In genomic region chr11:32708739-32709501, GRCm38 (mm10) we compare ENCODE assay signal across 19 mouse cellular contexts.
DNase-seq lines count a peak whose midpoint lies in the region; ATAC-seq and TF ChIP-seq lines count a peak whose summit lies in the region.
"Had no signal": no experiment of that assay in that cellular context is flagged by ENCODE, and none has a peak within 500 bp of the region (broad histone marks: within the 10 kb centered on the region; RNA-seq: fewer than 3 reads in every experiment).

No protein-coding gene starts in this region.

- DNase-seq in forebrain, embryonic 11.5 days (ENCODE audit: low spot score) = no peak
- DNase-seq in midbrain, postnatal 0 days (ENCODE audit: low spot score) = no peak
- no peak for DNase-seq in urinary bladder, postnatal 36 days (ENCODE audit: low spot score in 2 of 2)
- DNase-seq: adrenal gland, postnatal 25 days; gastrocnemius, postnatal 14 days; thymus, adult 18-20 months; thymus, postnatal 4 days had no signal

- no peaks in the 10 kb centered on the region for H3K27me3 ChIP-seq in forebrain, embryonic 15.5 days
- no peaks in the 10 kb centered on the region for H3K27me3 ChIP-seq in forebrain, embryonic 11.5 days (ENCODE audit: control insufficient read depth, insufficient read depth, low read length)
- H3K27me3 ChIP-seq in intestine, embryonic 16.5 days (replicated peaks; ENCODE audit: control insufficient read depth, insufficient read depth, low read length) = no peaks in the 10 kb centered on the region
- H3K27me3 ChIP-seq in intestine, postnatal 0 days (replicated peaks; ENCODE audit: control insufficient read depth, insufficient read depth, low read length) = no peaks in the 10 kb centered on the region
- no peaks in the 10 kb centered on the region for H3K27me3 ChIP-seq in midbrain, embryonic 13.5 days
- H3K27me3 ChIP-seq in midbrain, postnatal 0 days (ENCODE audit: insufficient read depth, low read length) = no peaks in the 10 kb centered on the region
- no peaks in the 10 kb centered on the region for H3K27me3 ChIP-seq in limb, embryonic 15.5 days
- H3K27me3 ChIP-seq: CH12.LX; hindbrain, embryonic 15.5 days; limb, embryonic 12.5 days; megakaryocyte, embryonic 14.5 days; neural tube, embryonic 12.5 days had no signal

- no peak overlapping the region for H3K4me3 ChIP-seq in forebrain, embryonic 15.5 days
- no peak overlapping the region for H3K4me3 ChIP-seq in forebrain, embryonic 11.5 days (ENCODE audit: low read depth, low read length)
- H3K4me3 ChIP-seq in intestine, embryonic 16.5 days (ENCODE audit: low read length) = no peak overlapping the region
- no peak overlapping the region for H3K4me3 ChIP-seq in intestine, postnatal 0 days (ENCODE audit: low read depth, low read length)
- no peak overlapping the region for H3K4me3 ChIP-seq in midbrain, embryonic 13.5 days (replicated peaks)
- H3K4me3 ChIP-seq in midbrain, postnatal 0 days (ENCODE audit: low read depth, low read length) = no peak overlapping the region
- no peak overlapping the region for H3K4me3 ChIP-seq in limb, embryonic 15.5 days
- H3K4me3 ChIP-seq: forebrain, embryonic 10.5 days; hindbrain, embryonic 15.5 days; limb, embryonic 12.5 days; megakaryocyte, embryonic 14.5 days; neural tube, embryonic 12.5 days had no signal

- H3K36me3 ChIP-seq in forebrain, embryonic 15.5 days = no peaks in the 10 kb centered on the region; the same call in 1 of the 2 replicates
- H3K36me3 ChIP-seq in forebrain, embryonic 11.5 days (ENCODE audit: control insufficient read depth, insufficient read depth, low read length) = no peaks in the 10 kb centered on the region
- 0 out of 2 replicates have a peak, but pooled peaks cover 2% of the 10 kb centered on the region for H3K36me3 ChIP-seq in intestine, embryonic 16.5 days (ENCODE audit: control insufficient read depth, insufficient read depth, low read length)
- H3K36me3 ChIP-seq in intestine, postnatal 0 days (ENCODE audit: control insufficient read depth, insufficient read depth) = peaks cover 16% of the 10 kb centered on the region
- peaks cover 15% of the 10 kb centered on the region for H3K36me3 ChIP-seq in midbrain, embryonic 13.5 days
- H3K36me3 ChIP-seq in midbrain, postnatal 0 days (ENCODE audit: insufficient read depth, low read length) = peaks cover 9% of the 10 kb centered on the region; the same call in 1 of the 2 replicates
- peaks cover 16% of the 10 kb centered on the region for H3K36me3 ChIP-seq in limb, embryonic 15.5 days

- no peak overlapping the region for H3K9ac ChIP-seq in forebrain, embryonic 15.5 days (replicated peaks)
- no peak overlapping the region for H3K9ac ChIP-seq in forebrain, embryonic 11.5 days (ENCODE audit: low read length)
- no peak overlapping the region for H3K9ac ChIP-seq in intestine, embryonic 16.5 days (ENCODE audit: low read depth, low read length)
- H3K9ac ChIP-seq in intestine, postnatal 0 days (ENCODE audit: low read depth, low read length) = no peak overlapping the region
- no peak overlapping the region for H3K9ac ChIP-seq in midbrain, embryonic 13.5 days (replicated peaks)
- H3K9ac ChIP-seq in midbrain, postnatal 0 days (replicated peaks; ENCODE audit: low read length, poor library complexity, severe bottlenecking) = no peak overlapping the region
- H3K9ac ChIP-seq in limb, embryonic 15.5 days = no peak overlapping the region
- H3K9ac ChIP-seq: hindbrain, embryonic 15.5 days; limb, embryonic 12.5 days; neural tube, embryonic 12.5 days had no signal

- H3K9me3 ChIP-seq in forebrain, embryonic 15.5 days = no peaks in the 10 kb centered on the region
- H3K9me3 ChIP-seq in forebrain, embryonic 11.5 days (ENCODE audit: control insufficient read depth, low read length) = no peaks in the 10 kb centered on the region
- H3K9me3 ChIP-seq in intestine, embryonic 16.5 days (ENCODE audit: control insufficient read depth, low read length) = no peaks in the 10 kb centered on the region
- H3K9me3 ChIP-seq in intestine, postnatal 0 days (ENCODE audit: control insufficient read depth) = no peaks in the 10 kb centered on the region
- H3K9me3 ChIP-seq in midbrain, embryonic 13.5 days = no peaks in the 10 kb centered on the region
- no peaks in the 10 kb centered on the region for H3K9me3 ChIP-seq in midbrain, postnatal 0 days (ENCODE audit: low read length)
- no peaks in the 10 kb centered on the region for H3K9me3 ChIP-seq in limb, embryonic 15.5 days
- H3K9me3 ChIP-seq: forebrain, embryonic 10.5 days; hindbrain, embryonic 15.5 days; limb, embryonic 12.5 days; megakaryocyte, embryonic 14.5 days; neural tube, embryonic 12.5 days had no signal

- H3K4me2 ChIP-seq in forebrain, embryonic 15.5 days (replicated peaks) = no peak overlapping the region
- H3K4me2 ChIP-seq in forebrain, embryonic 11.5 days (ENCODE audit: low read depth, low read length, severe bottlenecking) = no peak overlapping the region
- H3K4me2 ChIP-seq in intestine, embryonic 16.5 days (ENCODE audit: low read depth, low read length) = no peak overlapping the region
- no peak overlapping the region for H3K4me2 ChIP-seq in intestine, postnatal 0 days (replicated peaks; ENCODE audit: low read depth)
- H3K4me2 ChIP-seq in midbrain, embryonic 13.5 days (replicated peaks) = no peak overlapping the region
- H3K4me2 ChIP-seq in midbrain, postnatal 0 days (ENCODE audit: low read depth, low read length, poor library complexity, severe bottlenecking) = no peak overlapping the region
- no peak overlapping the region for H3K4me2 ChIP-seq in limb, embryonic 15.5 days
- H3K4me2 ChIP-seq: heart, embryonic 11.5 days; hindbrain, embryonic 15.5 days; limb, embryonic 12.5 days; neural tube, embryonic 12.5 days had no signal

- H3K27ac ChIP-seq in forebrain, embryonic 15.5 days (replicated peaks) = no peak overlapping the region
- no peak overlapping the region for H3K27ac ChIP-seq in forebrain, embryonic 11.5 days (ENCODE audit: low read depth, low read length)
- H3K27ac ChIP-seq in intestine, embryonic 16.5 days (ENCODE audit: low read length) = no peak overlapping the region
- no peak overlapping the region for H3K27ac ChIP-seq in intestine, postnatal 0 days (ENCODE audit: low read depth, low read length)
- no peak overlapping the region for H3K27ac ChIP-seq in midbrain, embryonic 13.5 days
- no peak overlapping the region for H3K27ac ChIP-seq in midbrain, postnatal 0 days (ENCODE audit: low read depth, low read length)
- H3K27ac ChIP-seq in limb, embryonic 15.5 days = 0 out of 2 replicates have a peak overlapping the region, but pooled peaks have one; percentile 27
- H3K27ac ChIP-seq: forebrain, embryonic 10.5 days; hindbrain, embryonic 15.5 days; limb, embryonic 12.5 days; neural tube, embryonic 12.5 days had no signal

- 0 out of 2 replicates have a peak, but pooled peaks cover 5% of the 10 kb centered on the region for H3K4me1 ChIP-seq in forebrain, embryonic 15.5 days
- H3K4me1 ChIP-seq in forebrain, embryonic 11.5 days (replicated peaks; ENCODE audit: control insufficient read depth, insufficient read depth, low read length) = 0 out of 2 replicates have a peak, but pooled peaks cover 4% of the 10 kb centered on the region
- H3K4me1 ChIP-seq in intestine, embryonic 16.5 days (ENCODE audit: control insufficient read depth, insufficient read depth, low read length) = 0 out of 2 replicates have a peak, but pooled peaks cover 4% of the 10 kb centered on the region
- H3K4me1 ChIP-seq in intestine, postnatal 0 days (replicated peaks; ENCODE audit: control insufficient read depth, insufficient read depth, low read length) = no peaks in the 10 kb centered on the region
- H3K4me1 ChIP-seq in midbrain, embryonic 13.5 days (replicated peaks) = peaks cover 15% of the 10 kb centered on the region
- peaks cover 3% of the 10 kb centered on the region; the same call in 1 of the 2 replicates for H3K4me1 ChIP-seq in midbrain, postnatal 0 days (ENCODE audit: insufficient read depth, low read length)
- peaks cover 8% of the 10 kb centered on the region; the same call in 1 of the 2 replicates for H3K4me1 ChIP-seq in limb, embryonic 15.5 days

- 83% methylated on average over 14 of the region's 14 CpGs for WGBS in forebrain, embryonic 15.5 days
- 84% methylated on average over 14 of the region's 14 CpGs for WGBS in forebrain, embryonic 11.5 days
- 76% methylated on average over 14 of the region's 14 CpGs for whole genome bisulfite sequencing in intestine, embryonic 16.5 days
- WGBS in intestine, postnatal 0 days = 68% methylated on average over 14 of the region's 14 CpGs
- 85% methylated on average over 14 of the region's 14 CpGs for WGBS in midbrain, embryonic 13.5 days
- WGBS in midbrain, postnatal 0 days = 80% methylated on average over 14 of the region's 14 CpGs
- WGBS in limb, embryonic 15.5 days = 81% methylated on average over 14 of the region's 14 CpGs

- TF ChIP-seq CTCF in intestine, postnatal 0 days (IDR thresholded peaks at IDR 0.05; ENCODE audit: low read depth) = no peak
- TF ChIP-seq CTCF in midbrain, postnatal 0 days (IDR thresholded peaks at IDR 0.05) = no peak

- ATAC-seq in forebrain, embryonic 15.5 days (replicated peaks) = peak; percentile 29; the same call in 1 of the 2 replicates
- ATAC-seq in forebrain, embryonic 11.5 days (replicated peaks; ENCODE audit: low FRiP score) = no peak
- ATAC-seq in intestine, embryonic 16.5 days = 0 out of 2 replicates have a peak, but pooled peaks have one; percentile 31
- no peak for ATAC-seq in intestine, postnatal 0 days
- ATAC-seq in midbrain, embryonic 13.5 days = 0 out of 2 replicates have a peak, but pooled peaks have one; percentile 15
- no peak for ATAC-seq in midbrain, postnatal 0 days (ENCODE audit: low FRiP score)
- peak; percentile 59; the same call in 1 of the 2 replicates for ATAC-seq in limb, embryonic 15.5 days (ENCODE audit: insufficient number of reproducible peaks, low FRiP score, low TSS enrichment, low read depth)

Comparison
In these comparisons a context has a peak if more than half of its experiments do, and no peak if none do; other contexts are left out.
1. ATAC-seq: peak in forebrain, embryonic 15.5 days (single experiment), intestine, embryonic 16.5 days (single experiment), midbrain, embryonic 13.5 days (single experiment) and limb, embryonic 15.5 days (single experiment); none in forebrain, embryonic 11.5 days (single experiment), intestine, postnatal 0 days (single experiment) and midbrain, postnatal 0 days (single experiment).